15 mouse cellular contexts compared by ENCODE assay signal in genomic region chr6:39261951-39262350, GRCm38 (mm10).
"Had no signal": no experiment of that assay in that cellular context is flagged by ENCODE, and none has a peak within 500 bp of the region (broad histone marks: within the 10 kb centered on the region; RNA-seq: fewer than 3 reads in every experiment).

No protein-coding gene starts in this region.

- DNase-seq: kidney, postnatal 25 days; lung, postnatal 36 days; retina, postnatal 1 day; right cerebral cortex, postnatal 4 days; thymus, adult 2 months; thymus, postnatal 25 days had no signal

- ATAC-seq: midbrain, embryonic 15.5 days had no signal

- H3K27me3 ChIP-seq: lung, embryonic 15.5 days; midbrain, embryonic 15.5 days; neural tube, embryonic 12.5 days; stomach, embryonic 15.5 days had no signal

- H3K9ac ChIP-seq: liver, embryonic 15.5 days; lung, embryonic 15.5 days; midbrain, embryonic 15.5 days; neural tube, embryonic 12.5 days; stomach, embryonic 15.5 days had no signal

- H3K36me3 ChIP-seq: limb, embryonic 10.5 days; liver, embryonic 15.5 days; lung, embryonic 15.5 days; midbrain, embryonic 15.5 days; neural tube, embryonic 12.5 days; stomach, embryonic 15.5 days had no signal

- H3K4me2 ChIP-seq: liver, embryonic 11.5 days; liver, embryonic 15.5 days; lung, embryonic 15.5 days; midbrain, embryonic 11.5 days; midbrain, embryonic 15.5 days; neural tube, embryonic 12.5 days; stomach, embryonic 15.5 days had no signal

- H3K4me3 ChIP-seq: left cerebral cortex, adult 2 months; limb, embryonic 10.5 days; liver, embryonic 15.5 days; lung, embryonic 15.5 days; midbrain, embryonic 15.5 days; neural tube, embryonic 12.5 days; stomach, embryonic 15.5 days had no signal

- H3K9me3 ChIP-seq: limb, embryonic 10.5 days; liver, embryonic 15.5 days; lung, embryonic 15.5 days; midbrain, embryonic 15.5 days; neural tube, embryonic 12.5 days; stomach, embryonic 15.5 days had no signal

- H3K27ac ChIP-seq: left cerebral cortex, adult 2 months; limb, embryonic 10.5 days; liver, embryonic 15.5 days; lung, embryonic 15.5 days; midbrain, embryonic 15.5 days; neural tube, embryonic 12.5 days; stomach, embryonic 15.5 days had no signal
